Mouse (Mus musculus): ENCODE data around the gene Vcpkmt. TPM values are rescaled to one million over a fixed set of nuclear protein-coding genes. Genes with fewer than 3 reads are reported as not detected.

Gene Vcpkmt
- polyA plus RNA-seq, 1 experiment from 2014 or later, result 20.1 TPM

- Histone ChIP-seq H3K27me3 (ENCODE audit: control insufficient read depth, insufficient read depth, low read length) (no peaks in the 10 kb centered on the region), H3K4me3 (ENCODE audit: low read depth, low read length) (no peak overlapping the region), H3K9ac (ENCODE audit: low read length) (no peak overlapping the region), H3K27ac (ENCODE audit: low read depth, low read length) (no peak overlapping the region), H3K4me1 (ENCODE audit: control insufficient read depth, insufficient read depth, low read length) (0 out of 2 replicates have a peak, but pooled peaks cover 3% of the 10 kb centered on the region), H3K4me2 (ENCODE audit: low read depth) (no peak overlapping the region), H3K36me3 (ENCODE audit: control insufficient read depth, insufficient read depth, low read length) (no peaks in the 10 kb centered on the region), H3K9me3 (ENCODE audit: control insufficient read depth, low read length) (no peaks in the 10 kb centered on the region)
- DNase-seq (ENCODE audit: low spot score), result no peak
- 84% methylated on average over 5 of the region's 5 CpGs for WGBS
- ATAC-seq (ENCODE audit: insufficient read depth, low FRiP score, low TSS enrichment), result no peak
These were observed 49.6 kb downstream of the Vcpkmt start for GRCm38 (mm10) chr12:69533237-69533636.

GRCm38 (mm10) chr12:69532530-69532929, 50.3 kb downstream of the Vcpkmt start:
- Histone ChIP-seq H3K4me1 (ENCODE audit: control insufficient read depth, insufficient read depth, low read length) (0 out of 2 replicates have a peak, but pooled peaks cover 3% of the 10 kb centered on the region), H3K9me3 (ENCODE audit: control insufficient read depth, low read length) (no peaks in the 10 kb centered on the region), H3K9ac (ENCODE audit: low read length) (no peak overlapping the region), H3K27me3 (ENCODE audit: control insufficient read depth, insufficient read depth, low read length) (no peaks in the 10 kb centered on the region), H3K27ac (ENCODE audit: low read depth, low read length) (no peak overlapping the region), H3K4me3 (ENCODE audit: low read depth, low read length) (no peak overlapping the region), H3K36me3 (ENCODE audit: control insufficient read depth, insufficient read depth, low read length) (no peaks in the 10 kb centered on the region), H3K4me2 (ENCODE audit: low read depth) (no peak overlapping the region)
- ATAC-seq (ENCODE audit: insufficient read depth, low FRiP score, low TSS enrichment) (no peak), DNase-seq (ENCODE audit: low spot score) (no peak)
- WGBS, result 90% methylated on average over 3 of the region's 3 CpGs

GRCm38 (mm10) chr12:69532091-69532490, 50.7 kb downstream of the Vcpkmt start:
- WGBS, result 90% methylated on average over 4 of the region's 4 CpGs

GRCm38 (mm10) chr12:69529694-69530403, 53.0 kb downstream of the Vcpkmt start:
- H3K27ac ChIP-seq (ENCODE audit: low read depth, low read length), result no peak overlapping the region
- WGBS, result 88% methylated on average over 13 of the region's 13 CpGs
- no peak overlapping the region for H3K4me3 ChIP-seq (ENCODE audit: low read depth, low read length)
- no peaks in the 10 kb centered on the region for H3K27me3 ChIP-seq (ENCODE audit: control insufficient read depth, insufficient read depth, low read length)
- no peaks in the 10 kb centered on the region for H3K9me3 ChIP-seq (ENCODE audit: control insufficient read depth, low read length)
- H3K36me3 ChIP-seq (ENCODE audit: control insufficient read depth, insufficient read depth, low read length), result no peaks in the 10 kb centered on the region
- H3K4me2 ChIP-seq (ENCODE audit: low read depth), result no peak overlapping the region
- H3K4me1 ChIP-seq (ENCODE audit: control insufficient read depth, insufficient read depth, low read length), result no peaks in the 10 kb centered on the region
- ATAC-seq (ENCODE audit: insufficient read depth, low FRiP score, low TSS enrichment) (no peak), DNase-seq (ENCODE audit: low spot score) (no peak)
- no peak overlapping the region for H3K9ac ChIP-seq (ENCODE audit: low read length)

More at GRCm38 (mm10) chr12:69532091-69532490, 50.7 kb downstream of the Vcpkmt start:
- ATAC-seq (ENCODE audit: insufficient read depth, low FRiP score, low TSS enrichment) (no peak), DNase-seq (ENCODE audit: low spot score) (no peak)
- Histone ChIP-seq H3K9ac (ENCODE audit: low read length) (no peak overlapping the region), H3K4me2 (ENCODE audit: low read depth) (no peak overlapping the region), H3K27ac (ENCODE audit: low read depth, low read length) (no peak overlapping the region), H3K9me3 (ENCODE audit: control insufficient read depth, low read length) (no peaks in the 10 kb centered on the region), H3K27me3 (ENCODE audit: control insufficient read depth, insufficient read depth, low read length) (no peaks in the 10 kb centered on the region), H3K4me3 (ENCODE audit: low read depth, low read length) (no peak overlapping the region), H3K36me3 (ENCODE audit: control insufficient read depth, insufficient read depth, low read length) (no peaks in the 10 kb centered on the region), H3K4me1 (ENCODE audit: control insufficient read depth, insufficient read depth, low read length) (no peaks in the 10 kb centered on the region)

- DNase-seq (ENCODE audit: low spot score) (no peak), ATAC-seq (ENCODE audit: insufficient read depth, low FRiP score, low TSS enrichment) (no peak)
- H3K4me3 ChIP-seq (ENCODE audit: low read depth, low read length), result no peak overlapping the region
- H3K9ac ChIP-seq (ENCODE audit: low read length), result no peak overlapping the region
- H3K9me3 ChIP-seq (ENCODE audit: control insufficient read depth, low read length), result no peaks in the 10 kb centered on the region
- H3K27me3 ChIP-seq (ENCODE audit: control insufficient read depth, insufficient read depth, low read length), result no peaks in the 10 kb centered on the region
- H3K36me3 ChIP-seq (ENCODE audit: control insufficient read depth, insufficient read depth, low read length), result no peaks in the 10 kb centered on the region
- no peaks in the 10 kb centered on the region for H3K4me1 ChIP-seq (ENCODE audit: control insufficient read depth, insufficient read depth, low read length)
- H3K27ac ChIP-seq (ENCODE audit: low read depth, low read length), result no peak overlapping the region
- WGBS, result 92% methylated on average over 8 of the region's 8 CpGs
- no peak overlapping the region for H3K4me2 ChIP-seq (ENCODE audit: low read depth)
These were observed 54.4 kb downstream of the Vcpkmt start for GRCm38 (mm10) chr12:69528275-69529032.

Small RNAs within 50 kb of the gene (microRNA-seq; reads per million reads assigned to microRNA genes)
- not detected for gene Gm23018

Other genes with a start within 250 kb of the Vcpkmt start
- gene Nemf, start 225.9 kb downstream of the Vcpkmt start, polyA plus RNA-seq (2014; fragmentation: Nextera tagmentation; extraction: Ambion mirVana), result 80.3 and 82.1 TPM in 2 replicates
- gene Arf6, start 210.9 kb downstream of the Vcpkmt start, polyA plus RNA-seq (2014; fragmentation: Nextera tagmentation; extraction: Ambion mirVana), result 52.4 and 55.8 TPM in 2 replicates
- gene Gm9887, start 210.6 kb downstream of the Vcpkmt start, polyA plus RNA-seq (2014; fragmentation: Nextera tagmentation; extraction: Ambion mirVana), result 1.4 and 1.6 TPM in 2 replicates
- 10.1 and 14.5 TPM in 2 replicates for gene Sos2, start 98.8 kb upstream of the Vcpkmt start, polyA plus RNA-seq (2014; fragmentation: Nextera tagmentation; extraction: Ambion mirVana)
- 13.0 and 15.3 TPM in 2 replicates for gene L2hgdh, start 141.8 kb upstream of the Vcpkmt start, polyA plus RNA-seq (2014; fragmentation: Nextera tagmentation; extraction: Ambion mirVana)
- gene Atp5s, start 141.9 kb upstream of the Vcpkmt start, polyA plus RNA-seq (2014; fragmentation: Nextera tagmentation; extraction: Ambion mirVana), result 21.1 and 24.0 TPM in 2 replicates
- gene Cdkl1, start 208.2 kb upstream of the Vcpkmt start, polyA plus RNA-seq (2014; fragmentation: Nextera tagmentation; extraction: Ambion mirVana), result 0.52 and 0.53 TPM in 2 replicates